Mouse (Mus musculus) urinary bladder, postnatal 14 days (tissue): ENCODE results near the gene Rpl23.

Source experiments
- DNase-seq: peaks from one replicate; pipeline ENCODE4 v3.0.0; 2021; ENCODE audit warnings: low spot score

Gene Rpl23

DNA sequence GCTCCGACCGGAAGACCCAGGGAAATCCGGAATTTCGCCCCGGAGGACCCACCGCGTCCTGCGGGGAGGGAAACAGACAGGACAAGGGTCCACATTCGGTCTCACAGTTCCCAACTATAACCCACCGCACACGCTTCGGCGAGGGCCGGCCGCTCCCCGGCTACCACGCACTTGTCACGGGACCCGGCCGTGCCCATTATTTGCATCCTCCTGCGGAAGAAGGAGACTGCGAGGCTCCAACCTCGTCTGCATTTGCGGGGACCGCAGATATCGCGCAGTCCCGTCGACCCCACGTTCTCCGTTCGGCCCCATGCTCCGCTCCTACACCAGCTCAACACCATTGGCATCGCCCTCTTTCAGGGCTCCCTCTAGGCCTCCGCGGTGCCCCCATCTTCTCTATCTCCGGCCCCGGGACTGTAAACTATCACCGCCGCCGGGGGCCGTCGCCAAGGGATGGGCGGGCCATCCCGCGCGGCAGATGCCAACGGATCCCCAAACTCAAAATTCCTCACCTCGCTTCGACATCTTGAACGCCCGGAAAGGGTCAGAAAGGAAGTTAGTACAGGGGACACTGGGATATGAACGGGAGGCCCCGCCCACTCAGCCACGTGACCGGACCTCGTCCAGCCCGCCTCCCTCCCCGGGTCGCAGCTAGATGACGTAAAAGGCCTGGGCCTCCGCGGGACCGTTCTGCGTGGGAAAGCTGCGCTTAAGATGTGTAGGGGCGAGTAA lies at the start of gene Rpl23:
Gene Rpl23, minus strand, starts transcription at position 606 of the 732 bp plus-strand sequence.
- peak; percentile 100 for DNase-seq

- DNase-seq = no peak
Observed at GRCm38 (mm10) chr11:97832001-97832400, 49.8 kb upstream of the Rpl23 start.

DNA sequence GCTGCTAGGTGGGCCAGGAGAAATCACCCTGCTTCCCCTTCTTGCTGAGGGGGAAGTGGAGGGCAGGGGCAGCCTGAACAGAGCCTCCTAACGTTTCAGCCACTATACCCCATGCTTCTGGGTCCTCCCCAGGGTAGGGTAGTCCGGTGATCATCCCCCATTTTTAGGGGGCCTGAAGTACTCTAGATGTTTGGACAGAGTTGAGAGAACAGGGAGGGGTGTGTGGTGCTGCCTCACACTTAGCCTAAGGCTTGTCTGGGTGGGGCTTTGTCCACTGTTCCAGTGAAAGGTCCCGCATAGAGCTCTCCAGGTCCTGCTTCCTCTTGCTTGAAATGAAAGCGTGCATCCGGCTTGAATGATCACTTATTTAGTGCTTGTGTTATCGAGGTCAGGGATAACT lies 48.3 kb upstream of the Rpl23 start:
- DNase-seq = no peak

GRCm38 (mm10) chr11:97829913-97830476 lies 47.8 kb upstream of the Rpl23 start:
- DNase-seq = no peak

- no peak for DNase-seq
Observed at GRCm38 (mm10) chr11:97829365-97829764, 47.1 kb upstream of the Rpl23 start.

- no peak for DNase-seq
Observed at GRCm38 (mm10) chr11:97827654-97828053, 45.4 kb upstream of the Rpl23 start.

- no peak for DNase-seq
Observed at GRCm38 (mm10) chr11:97826414-97826813, 44.2 kb upstream of the Rpl23 start.

- no peak for DNase-seq
Observed at GRCm38 (mm10) chr11:97825971-97826370, 43.7 kb upstream of the Rpl23 start.

GRCm38 (mm10) chr11:97825295-97825694 lies 43.1 kb upstream of the Rpl23 start:
- no peak for DNase-seq

GRCm38 (mm10) chr11:97824895-97825294 lies 42.7 kb upstream of the Rpl23 start:
- no peak for DNase-seq

DNA sequence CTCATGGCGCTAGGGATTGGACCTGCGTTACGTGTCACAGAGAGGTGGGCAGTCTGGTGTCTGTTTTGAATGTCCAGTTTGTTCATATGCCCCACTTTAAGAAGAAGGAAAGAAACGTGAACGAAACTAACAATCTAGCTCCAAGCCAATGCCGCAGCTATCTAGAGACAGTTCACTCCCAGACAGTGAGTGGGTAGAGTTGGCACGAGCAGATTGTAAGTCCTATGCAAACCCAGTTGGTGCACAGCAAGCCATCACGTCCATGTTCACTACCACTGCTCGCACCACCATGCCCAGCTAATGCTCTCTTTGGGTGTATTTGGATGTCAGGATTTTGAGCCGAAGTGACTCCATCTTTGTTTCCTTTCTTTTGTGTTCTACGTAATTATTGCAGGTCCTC lies 41.9 kb upstream of the Rpl23 start:
- no peak for DNase-seq

- DNase-seq = no peak
Observed at GRCm38 (mm10) chr11:97822840-97823603, 40.8 kb upstream of the Rpl23 start.

- DNase-seq = no peak
Observed at GRCm38 (mm10) chr11:97821401-97822064, 39.3 kb upstream of the Rpl23 start.

GRCm38 (mm10) chr11:97820840-97821239 lies 38.6 kb upstream of the Rpl23 start:
- peak; percentile 81 for DNase-seq

DNA sequence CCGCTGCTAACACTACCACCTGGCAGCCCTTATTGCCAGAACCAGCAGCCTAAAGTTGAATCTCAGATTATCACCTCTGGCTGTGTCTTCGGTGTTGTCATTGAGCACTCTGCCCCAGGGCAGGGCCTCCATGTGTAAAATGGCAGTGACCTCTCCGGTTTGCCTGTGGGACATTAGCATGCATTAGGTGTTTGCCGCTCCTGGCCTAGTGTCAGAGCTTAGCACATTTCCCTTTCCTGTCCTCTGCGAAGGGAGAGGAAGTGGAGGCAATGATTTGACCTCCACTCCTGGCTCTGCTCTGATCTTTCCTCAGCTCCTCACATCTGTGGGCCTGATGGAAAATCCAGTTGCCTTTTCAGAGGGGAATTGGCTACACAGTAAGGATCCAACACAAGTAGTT lies 37.7 kb upstream of the Rpl23 start:
- DNase-seq = no peak

DNA sequence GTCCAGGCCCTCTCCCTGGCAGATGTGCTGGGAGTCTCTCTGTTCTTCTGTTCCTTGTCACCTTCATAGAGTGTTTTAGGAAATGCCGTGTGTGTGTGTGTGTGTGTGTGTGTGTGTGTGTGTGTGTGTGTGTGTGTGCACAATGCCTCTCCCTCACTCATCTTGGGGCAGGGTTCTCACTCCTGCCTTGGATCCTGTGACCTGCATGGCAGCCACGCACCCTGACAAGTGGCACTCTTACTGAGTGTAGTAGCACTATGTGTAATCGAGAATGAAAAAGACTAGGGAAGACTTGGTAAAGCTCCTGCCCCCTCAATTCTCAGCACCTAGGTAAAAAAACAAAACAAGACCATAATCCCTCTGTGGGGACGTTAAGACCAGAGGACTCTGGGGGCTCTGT lies 36.9 kb upstream of the Rpl23 start:
- no peak for DNase-seq

- DNase-seq = no peak
Observed at GRCm38 (mm10) chr11:97818571-97818970, 36.3 kb upstream of the Rpl23 start.

GRCm38 (mm10) chr11:97818003-97818402 lies 35.8 kb upstream of the Rpl23 start:
- no peak for DNase-seq

GRCm38 (mm10) chr11:97817379-97817778 lies 35.1 kb upstream of the Rpl23 start:
- DNase-seq = no peak

- DNase-seq = no peak
Observed at GRCm38 (mm10) chr11:97816916-97817315, 34.7 kb upstream of the Rpl23 start.

DNA sequence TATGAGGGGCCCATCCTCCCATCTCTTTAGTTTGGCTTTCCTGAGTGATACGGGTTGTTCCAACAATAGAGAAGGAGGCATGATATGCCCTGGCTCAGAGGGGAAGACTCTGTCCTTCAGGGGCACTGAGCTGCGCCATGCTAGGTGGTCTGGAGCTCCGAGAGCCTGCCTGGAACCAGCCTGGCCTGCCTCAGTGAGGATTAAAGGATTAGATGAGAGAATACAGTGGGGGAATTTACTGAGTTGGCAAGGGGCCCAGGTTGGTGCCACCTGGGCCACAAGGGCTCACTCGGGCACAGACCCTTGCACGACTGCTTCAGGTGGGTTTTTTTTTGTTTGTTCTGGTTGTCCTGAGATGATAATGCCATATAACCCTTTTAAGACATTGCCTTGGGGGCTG lies 33.9 kb upstream of the Rpl23 start:
- no peak for DNase-seq

- no peak for DNase-seq
Observed at GRCm38 (mm10) chr11:97815736-97816135, 33.5 kb upstream of the Rpl23 start.
